Mouse (Mus musculus) lung, postnatal 0 days (tissue): ENCODE data around the gene Dnajc28. TPM values are rescaled to one million over a fixed set of nuclear protein-coding genes. Genes with fewer than 3 reads are reported as not detected.

ENCODE experiments used
- ATAC-seq: fragments of 200-750 bp; cut with Nextera tagmentation; 2 replicates; pipeline ENCODE4 v1.8.0; 2017; ENCODE audit warnings: moderate library complexity
- DNase-seq: peaks from one replicate; pipeline ENCODE4 v3.0.0-alpha.2; 2016; ENCODE audit warnings: low spot score
- H3K27ac ChIP-seq: fragments of 300-500 bp; sonication (generic); 2 replicates; pipeline ENCODE4 v1.5.1; 2014; ENCODE audit warnings: antibody characterized with exemption, mild to moderate bottlenecking, low read length, mixed read lengths
- H3K27me3 ChIP-seq: fragments of 300-500 bp; sonication (generic); replicated peaks from 2 replicates; pipeline ENCODE4 v1.6.1; 2014; ENCODE audit warnings: low read length, mixed read lengths; ENCODE audit not compliant: insufficient read depth
- H3K36me3 ChIP-seq: fragments of 300-500 bp; sonication (generic); 2 replicates; pipeline ENCODE4 v1.6.1; 2014; ENCODE audit warnings: low read length, mixed read lengths; ENCODE audit not compliant: insufficient read depth
- H3K4me1 ChIP-seq: fragments of 300-500 bp; sonication (generic); 2 replicates; pipeline ENCODE4 v1.6.1; 2014; ENCODE audit warnings: antibody characterized with exemption, low read depth, low read length, mixed read lengths; ENCODE audit not compliant: insufficient read depth
- H3K4me2 ChIP-seq: fragments of 300-500 bp; sonication (generic); replicated peaks from 2 replicates; pipeline ENCODE4 v1.6.1; 2014; ENCODE audit warnings: low read depth, mild to moderate bottlenecking, low read length, moderate library complexity, mixed read lengths
- H3K4me3 ChIP-seq: fragments of 300-500 bp; sonication (generic); 2 replicates; pipeline ENCODE4 v1.5.1; 2014; ENCODE audit warnings: low read depth, low read length
- H3K9ac ChIP-seq: fragments of 300-500 bp; sonication (generic); replicated peaks from 2 replicates; pipeline ENCODE4 v1.6.1; 2014; ENCODE audit warnings: low read depth, mild to moderate bottlenecking
- H3K9me3 ChIP-seq: fragments of 300-500 bp; sonication (generic); 2 replicates; pipeline ENCODE4 v1.6.1; 2016; ENCODE audit warnings: low read length, mixed read lengths
- CTCF ChIP-seq: IDR thresholded peaks from 2 replicates; pipeline ENCODE4 v1.5.1; 2016; ENCODE audit warnings: antibody characterized with exemption, mild to moderate bottlenecking
- EP300 ChIP-seq: IDR thresholded peaks from 2 replicates; pipeline ENCODE4 v1.6.1; 2016; ENCODE audit warnings: antibody characterized with exemption, mild to moderate bottlenecking, control low read depth
- WGBS: fragments of 180-500 bp; shearing (Covaris S2); extraction: QIAGEN DNeasy Blood & Tissue Kit; methylation state at CpG from one replicate; pipeline ENCODE4 v1.1.7; 2014; 5-methylcytosine and 5-hydroxymethylcytosine counted together
- polyA plus RNA-seq: library from polyadenylated mRNA; unstranded; fragments of >200 nt; fragmentation: Nextera tagmentation; extraction: Ambion mirVana; gene quantifications from 2 replicates; pipeline ENCODE4 v1.2.1, GENCODE M21; 2015

Dnajc28 gene
- polyA plus RNA-seq, 1 experiment from 2014 or later, result 6.2 TPM

- ATAC-seq (no peak), DNase-seq (no peak)
- Histone ChIP-seq H3K9ac (no peak overlapping the region), H3K36me3 (peaks cover 15% of the 10 kb centered on the region; the same call in 1 of the 2 replicates), H3K27ac (no peak overlapping the region), H3K27me3 (no peaks in the 10 kb centered on the region), H3K9me3 (no peaks in the 10 kb centered on the region), H3K4me2 (no peak overlapping the region), H3K4me1 (no peaks in the 10 kb centered on the region), H3K4me3 (no peak overlapping the region)
- 94% methylated on average over 2 of the region's 2 CpGs for WGBS
- TF ChIP-seq CTCF (no peak), EP300 (no peak)
Measured at GRCm38 (mm10) chr16:91639636-91640035, 20.8 kb upstream of the Dnajc28 start.

- Histone ChIP-seq H3K4me3 (no peak overlapping the region), H3K36me3 (peaks cover 15% of the 10 kb centered on the region; the same call in 1 of the 2 replicates)
Measured at GRCm38 (mm10) chr16:91639161-91639560, 20.3 kb upstream of the Dnajc28 start.

GRCm38 (mm10) chr16:91633641-91634040 is 14.8 kb upstream of the Dnajc28 start:
- peaks cover 29% of the 10 kb centered on the region; the same call in 1 of the 2 replicates for H3K36me3 ChIP-seq
- no peak overlapping the region for H3K27ac ChIP-seq
- no peak overlapping the region for H3K4me2 ChIP-seq
- TF ChIP-seq CTCF (no peak; the same call in 1 of the 2 replicates), EP300 (no peak)
- DNase-seq, result no peak
- H3K4me1 ChIP-seq, result no peaks in the 10 kb centered on the region
- no peak for ATAC-seq
- H3K4me3 ChIP-seq, result no peak overlapping the region
- no peaks in the 10 kb centered on the region for H3K27me3 ChIP-seq
- H3K9ac ChIP-seq, result no peak overlapping the region
- 80% methylated on average over 12 of the region's 12 CpGs for WGBS
- no peaks in the 10 kb centered on the region for H3K9me3 ChIP-seq

More at GRCm38 (mm10) chr16:91639161-91639560, 20.3 kb upstream of the Dnajc28 start:
- DNase-seq, result no peak
- TF ChIP-seq CTCF, result no peak
- no peak for TF ChIP-seq EP300
- no peaks in the 10 kb centered on the region for H3K9me3 ChIP-seq
- no peak overlapping the region for H3K4me2 ChIP-seq
- H3K4me1 ChIP-seq, result no peaks in the 10 kb centered on the region
- WGBS, result 90% methylated on average over 5 of the region's 5 CpGs
- H3K27ac ChIP-seq, result no peak overlapping the region
- H3K9ac ChIP-seq, result no peak overlapping the region
- no peaks in the 10 kb centered on the region for H3K27me3 ChIP-seq
- ATAC-seq, result no peak

GRCm38 (mm10) chr16:91632940-91633339 is 14.1 kb upstream of the Dnajc28 start:
- TF ChIP-seq CTCF (no peak), EP300 (no peak)
- 93% methylated on average over 7 of the region's 7 CpGs for WGBS
- Histone ChIP-seq H3K4me1 (no peaks in the 10 kb centered on the region), H3K36me3 (peaks cover 34% of the 10 kb centered on the region; the same call in 1 of the 2 replicates), H3K4me2 (no peak overlapping the region), H3K9ac (no peak overlapping the region), H3K27ac (no peak overlapping the region), H3K9me3 (no peaks in the 10 kb centered on the region), H3K27me3 (no peaks in the 10 kb centered on the region), H3K4me3 (no peak overlapping the region)
- no peak for DNase-seq
- no peak for ATAC-seq

- 66% methylated on average over 5 of the region's 5 CpGs for WGBS
- Histone ChIP-seq H3K9ac (no peak overlapping the region), H3K36me3 (peaks cover 39% of the 10 kb centered on the region; the same call in 1 of the 2 replicates), H3K27me3 (no peaks in the 10 kb centered on the region), H3K27ac (no peak overlapping the region), H3K4me3 (no peak overlapping the region), H3K4me1 (no peaks in the 10 kb centered on the region), H3K4me2 (no peak overlapping the region), H3K9me3 (no peaks in the 10 kb centered on the region)
- peak; percentile 73 for DNase-seq
- ATAC-seq, result peak; percentile 70
- no peak for TF ChIP-seq EP300
- TF ChIP-seq CTCF, result no peak
Measured at GRCm38 (mm10) chr16:91632439-91632838, 13.6 kb upstream of the Dnajc28 start.

GRCm38 (mm10) chr16:91630584-91630983 is 11.8 kb upstream of the Dnajc28 start:
- DNase-seq, result no peak
- 63% methylated on average over 1 of the region's 1 CpGs for WGBS
- H3K27me3 ChIP-seq, result no peaks in the 10 kb centered on the region
- ATAC-seq, result no peak
- peaks cover 32% of the 10 kb centered on the region; the same call in 1 of the 2 replicates for H3K36me3 ChIP-seq
- no peak overlapping the region for H3K9ac ChIP-seq
- H3K4me3 ChIP-seq, result no peak overlapping the region
- H3K4me1 ChIP-seq, result no peaks in the 10 kb centered on the region
- TF ChIP-seq CTCF (no peak), EP300 (no peak)
- H3K4me2 ChIP-seq, result no peak overlapping the region
- no peak overlapping the region for H3K27ac ChIP-seq
- H3K9me3 ChIP-seq, result no peaks in the 10 kb centered on the region

GRCm38 (mm10) chr16:91629749-91630148 is 10.9 kb upstream of the Dnajc28 start:
- peaks cover 32% of the 10 kb centered on the region; the same call in 1 of the 2 replicates for H3K36me3 ChIP-seq
- no peak overlapping the region for H3K27ac ChIP-seq
- no peak overlapping the region for H3K4me3 ChIP-seq
- no peaks in the 10 kb centered on the region for H3K4me1 ChIP-seq
- no peak overlapping the region for H3K4me2 ChIP-seq
- TF ChIP-seq EP300 (no peak), CTCF (no peak)
- ATAC-seq, result no peak
- H3K27me3 ChIP-seq, result no peaks in the 10 kb centered on the region
- H3K9me3 ChIP-seq, result no peaks in the 10 kb centered on the region
- WGBS, result 96% methylated on average over 4 of the region's 4 CpGs
- H3K9ac ChIP-seq, result no peak overlapping the region
- DNase-seq, result no peak
